Mouse (Mus musculus) thymus, adult 2 months (tissue): ENCODE measurements around the gene Gpr155.

Experiments used
- CTCF ChIP-seq: fragments of 200-500 bp; IDR thresholded peaks from 2 replicates; pipeline ENCODE4 v1.5.1; 2012; ENCODE audit warnings: mild to moderate bottlenecking, control low read depth, low read length, moderate library complexity, borderline replicate concordance; ENCODE audit not compliant: control insufficient read depth, poor library complexity, insufficient read depth; ENCODE audit errors: extremely low read depth
- POLR2A ChIP-seq: fragments of 200-500 bp; IDR thresholded peaks from 2 replicates; pipeline ENCODE4 v1.6.1; 2012; ENCODE audit warnings: mild to moderate bottlenecking, low read length, control low read depth, moderate library complexity; ENCODE audit not compliant: control insufficient read depth, poor library complexity, insufficient read depth; ENCODE audit errors: extremely low read depth

DNA sequence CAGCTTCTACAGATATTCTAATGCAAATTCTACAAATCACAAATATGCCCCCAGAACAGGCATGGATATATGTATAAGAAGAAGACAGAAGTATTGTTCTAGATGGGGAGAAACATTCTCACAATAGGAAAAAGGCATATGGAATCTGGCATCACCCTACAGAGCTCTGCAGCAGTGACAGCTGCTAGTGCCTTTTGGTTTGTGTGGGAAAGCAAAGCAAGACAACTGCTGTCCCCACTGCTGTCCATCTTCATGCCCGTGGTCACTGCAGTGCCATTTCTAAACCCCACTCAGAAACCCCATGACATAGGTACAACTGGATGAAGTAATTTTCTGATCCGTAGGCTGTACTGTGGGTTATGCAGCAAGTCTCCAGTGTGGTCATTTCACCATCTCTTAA lies 6.4 kb upstream of the Gpr155 start:
- TF ChIP-seq CTCF, result no peak
- TF ChIP-seq POLR2A, result no peak
